Comparison of ENCODE assay signal across 9 mouse cellular contexts in genomic region chr14:11709798-11710197, GRCm38 (mm10).
DNase-seq lines count a peak whose midpoint lies in the region; ATAC-seq and TF ChIP-seq lines count a peak whose summit lies in the region.
"Had no signal": no experiment of that assay in that cellular context is flagged by ENCODE, and none has a peak within 500 bp of the region (broad histone marks: within the 10 kb centered on the region; RNA-seq: fewer than 3 reads in every experiment).

No protein-coding gene starts in this region.

- DNase-seq in kidney, adult 2 months = peak; percentile 34
- DNase-seq in neural tube, embryonic 10.5 days (ENCODE audit: extremely low spot score, low spot score) = no peak
- DNase-seq in cerebellum, adult 9-11 months = peak; percentile 65
- DNase-seq in layer of hippocampus, adult 9-10 months (ENCODE audit: low spot score) = no peak

- H3K27me3 ChIP-seq in kidney, adult 2 months (replicated peaks; ENCODE audit: control insufficient read depth, insufficient read depth, low read length) = no peaks in the 10 kb centered on the region
- no peaks in the 10 kb centered on the region for H3K27me3 ChIP-seq in kidney, embryonic 15.5 days
- no peaks in the 10 kb centered on the region for H3K27me3 ChIP-seq in neural tube, embryonic 14.5 days (ENCODE audit: control insufficient read depth, insufficient read depth, low read length)
- H3K27me3 ChIP-seq in hindbrain, embryonic 16.5 days (replicated peaks; ENCODE audit: control insufficient read depth, insufficient read depth, low read length) = no peaks in the 10 kb centered on the region
- H3K27me3 ChIP-seq: limb, embryonic 15.5 days had no signal

- H3K4me1 ChIP-seq in kidney, adult 2 months (ENCODE audit: control insufficient read depth, insufficient read depth, low read length) = no peaks in the 10 kb centered on the region
- peaks cover 7% of the 10 kb centered on the region; the same call in 1 of the 2 replicates for H3K4me1 ChIP-seq in kidney, embryonic 15.5 days
- 0 out of 2 replicates have a peak, but pooled peaks cover 2% of the 10 kb centered on the region for H3K4me1 ChIP-seq in neural tube, embryonic 14.5 days (ENCODE audit: control insufficient read depth, insufficient read depth, low read length)
- peaks cover 14% of the 10 kb centered on the region for H3K4me1 ChIP-seq in hindbrain, embryonic 16.5 days (ENCODE audit: control insufficient read depth, insufficient read depth, low read depth, low read length)
- H3K4me1 ChIP-seq: limb, embryonic 15.5 days had no signal

- TF ChIP-seq POLR2A in kidney, adult 2 months (IDR thresholded peaks at IDR 0.05; ENCODE audit: low read depth, low read length) = no peak

- no peak overlapping the region for H3K27ac ChIP-seq in kidney, adult 2 months (ENCODE audit: insufficient read depth, low read depth, low read length)
- no peak overlapping the region for H3K27ac ChIP-seq in kidney, embryonic 15.5 days
- H3K27ac ChIP-seq in neural tube, embryonic 14.5 days (ENCODE audit: low read depth, low read length) = no peak overlapping the region
- H3K27ac ChIP-seq in hindbrain, embryonic 16.5 days (ENCODE audit: low read depth, low read length) = no peak overlapping the region
- H3K27ac ChIP-seq: limb, embryonic 15.5 days had no signal

- H3K36me3 ChIP-seq in kidney, adult 2 months (ENCODE audit: control insufficient read depth, insufficient read depth, low read length) = no peaks in the 10 kb centered on the region
- no peaks in the 10 kb centered on the region for H3K36me3 ChIP-seq in kidney, embryonic 15.5 days
- no peaks in the 10 kb centered on the region for H3K36me3 ChIP-seq in neural tube, embryonic 14.5 days (ENCODE audit: control insufficient read depth, insufficient read depth, low read length)
- H3K36me3 ChIP-seq in hindbrain, embryonic 16.5 days (ENCODE audit: control insufficient read depth, insufficient read depth, low read length) = no peaks in the 10 kb centered on the region
- H3K36me3 ChIP-seq: limb, embryonic 15.5 days had no signal

- WGBS in kidney, adult 2 months = 46% methylated on average over 8 of the region's 8 CpGs
- 73% methylated on average over 8 of the region's 8 CpGs for WGBS in kidney, embryonic 15.5 days
- WGBS in neural tube, embryonic 14.5 days = 27% methylated on average over 8 of the region's 8 CpGs
- 25% methylated on average over 8 of the region's 8 CpGs for WGBS in hindbrain, embryonic 16.5 days

- H3K9ac ChIP-seq in kidney, embryonic 15.5 days = no peak overlapping the region
- H3K9ac ChIP-seq in neural tube, embryonic 14.5 days (replicated peaks; ENCODE audit: low read depth, low read length) = no peak overlapping the region
- H3K9ac ChIP-seq in hindbrain, embryonic 16.5 days (ENCODE audit: low read depth, low read length) = no peak overlapping the region
- H3K9ac ChIP-seq: limb, embryonic 15.5 days had no signal

- no peak for TF ChIP-seq CTCF in kidney, adult 2 months (conservative IDR thresholded peaks at IDR 0.05; ENCODE audit: insufficient read depth, insufficient read length, low read depth, low read length)

- no peak overlapping the region for H3K4me2 ChIP-seq in kidney, embryonic 15.5 days
- H3K4me2 ChIP-seq in neural tube, embryonic 14.5 days (ENCODE audit: low read depth, low read length) = no peak overlapping the region
- H3K4me2 ChIP-seq in hindbrain, embryonic 16.5 days (ENCODE audit: low read length) = no peak overlapping the region
- H3K4me2 ChIP-seq: limb, embryonic 15.5 days had no signal

- ATAC-seq in kidney, embryonic 15.5 days (replicated peaks; ENCODE audit: low FRiP score) = no peak
- ATAC-seq in neural tube, embryonic 14.5 days (ENCODE audit: low read depth) = peak; percentile 62; the same call in 1 of the 2 replicates
- ATAC-seq in hindbrain, embryonic 16.5 days = peak; percentile 50; the same call in 1 of the 2 replicates
- ATAC-seq in inflammation-experienced regulatory T-cells, adult 6 months = no peak

- no peak overlapping the region for H3K4me3 ChIP-seq in kidney, adult 2 months (ENCODE audit: insufficient read depth, low read depth, low read length)
- no peak overlapping the region for H3K4me3 ChIP-seq in kidney, embryonic 15.5 days (replicated peaks)
- no peak overlapping the region for H3K4me3 ChIP-seq in neural tube, embryonic 14.5 days (ENCODE audit: low read depth, low read length)
- no peak overlapping the region for H3K4me3 ChIP-seq in hindbrain, embryonic 16.5 days (ENCODE audit: low read length)
- H3K4me3 ChIP-seq: limb, embryonic 15.5 days had no signal

- H3K9me3 ChIP-seq in kidney, embryonic 15.5 days (replicated peaks) = no peaks in the 10 kb centered on the region
- no peaks in the 10 kb centered on the region for H3K9me3 ChIP-seq in neural tube, embryonic 14.5 days (ENCODE audit: control insufficient read depth, low read length)
- H3K9me3 ChIP-seq in hindbrain, embryonic 16.5 days (ENCODE audit: control insufficient read depth, low read length) = no peaks in the 10 kb centered on the region
- H3K9me3 ChIP-seq: limb, embryonic 15.5 days had no signal

Comparison
In these comparisons a context has a peak if more than half of its experiments do, and no peak if none do; other contexts are left out.
1. DNase-seq: peak in kidney, adult 2 months (single experiment) and cerebellum, adult 9-11 months (single experiment); none in neural tube, embryonic 10.5 days (single experiment) and layer of hippocampus, adult 9-10 months (single experiment).
2. ATAC-seq: peak in neural tube, embryonic 14.5 days (single experiment) and hindbrain, embryonic 16.5 days (single experiment); none in kidney, embryonic 15.5 days (single experiment) and inflammation-experienced regulatory T-cells, adult 6 months (single experiment).